Mouse (Mus musculus) heart, embryonic 13.5 days (tissue): ENCODE results near the gene H1foo. TPM values are rescaled to one million over a fixed set of nuclear protein-coding genes. Genes with fewer than 3 reads are reported as not detected.

Source experiments
- ATAC-seq: fragments of 200-750 bp; cut with Nextera tagmentation; 2 replicates; pipeline ENCODE4 v1.8.0; 2017; ENCODE audit warnings: moderate TSS enrichment; ENCODE audit not compliant: insufficient number of reproducible peaks, low FRiP score, low TSS enrichment; ENCODE audit errors: extremely low read depth
- H3K27ac ChIP-seq: fragments of 300-500 bp; sonication (generic); replicated peaks from 2 replicates; pipeline ENCODE4 v1.5.1; 2015; ENCODE audit warnings: moderate library complexity, mild to moderate bottlenecking, inconsistent platforms
- H3K27me3 ChIP-seq: fragments of 300-500 bp; sonication (generic); replicated peaks from 2 replicates; pipeline ENCODE4 v1.6.1; 2015; ENCODE audit warnings: mild to moderate bottlenecking, inconsistent platforms
- H3K36me3 ChIP-seq: fragments of 300-500 bp; sonication (generic); 2 replicates; pipeline ENCODE4 v1.6.1; 2015; ENCODE audit warnings: mild to moderate bottlenecking, inconsistent platforms
- H3K4me1 ChIP-seq: fragments of 300-500 bp; sonication (generic); 2 replicates; pipeline ENCODE4 v1.6.1; 2015; ENCODE audit warnings: inconsistent platforms
- H3K4me2 ChIP-seq: fragments of 300-500 bp; sonication (generic); 2 replicates; pipeline ENCODE4 v1.6.1; 2015; ENCODE audit warnings: inconsistent platforms, mild to moderate bottlenecking, moderate library complexity
- H3K4me3 ChIP-seq: fragments of 300-500 bp; sonication (generic); 2 replicates; pipeline ENCODE4 v1.5.1; 2015; ENCODE audit warnings: moderate library complexity, mild to moderate bottlenecking, inconsistent platforms
- H3K9ac ChIP-seq: fragments of 300-500 bp; sonication (generic); 2 replicates; pipeline ENCODE4 v1.6.1; 2015; ENCODE audit warnings: inconsistent platforms, mild to moderate bottlenecking, moderate library complexity
- H3K9me3 ChIP-seq: fragments of 300-500 bp; sonication (generic); 2 replicates; pipeline ENCODE4 v1.6.1; 2016; ENCODE audit warnings: inconsistent platforms
- WGBS: fragments of 180-500 bp; shearing (Covaris S2); methylation state at CpG from one replicate; pipeline ENCODE4 v1.1.7; 2015; ENCODE audit warnings: mixed read lengths; 5-methylcytosine and 5-hydroxymethylcytosine counted together
- polyA plus RNA-seq: library from polyadenylated mRNA; unstranded; fragments of >200 nt; fragmentation: Nextera tagmentation; extraction: Ambion mirVana; gene quantifications from 2 replicates; pipeline ENCODE4 v1.2.1, GENCODE M21; 2015

The H1foo gene
- polyA plus RNA-seq, 1 experiment from 2014 or later, result not detected

GRCm38 (mm10) chr6:115946389-115946788 lies 1.7 kb downstream of the H1foo start:
- peak overlapping the region; percentile 63 for H3K27ac ChIP-seq
- peaks cover 52% of the 10 kb centered on the region for H3K4me1 ChIP-seq

GRCm38 (mm10) chr6:115954506-115955074 lies 9.9 kb downstream of the H1foo start:
- no peak overlapping the region for H3K4me2 ChIP-seq
- H3K27ac ChIP-seq, result no peak overlapping the region
- peaks cover 60% of the 10 kb centered on the region for H3K4me1 ChIP-seq
- peaks cover 51% of the 10 kb centered on the region for H3K36me3 ChIP-seq
- no peaks in the 10 kb centered on the region for H3K27me3 ChIP-seq
- H3K4me3 ChIP-seq, result no peak overlapping the region
- ATAC-seq, result no peak
- peak overlapping the region; percentile 34; the same call in 1 of the 2 replicates for H3K9ac ChIP-seq
- no peaks in the 10 kb centered on the region for H3K9me3 ChIP-seq
- WGBS, result 81% methylated on average over 9 of the region's 9 CpGs

More at GRCm38 (mm10) chr6:115946389-115946788, 1.7 kb downstream of the H1foo start:
- Histone ChIP-seq H3K36me3 (no peaks in the 10 kb centered on the region), H3K27me3 (no peaks in the 10 kb centered on the region), H3K9me3 (no peaks in the 10 kb centered on the region), H3K4me3 (no peak overlapping the region), H3K9ac (peak overlapping the region; percentile 2; the same call in 1 of the 2 replicates), H3K4me2 (0 out of 2 replicates have a peak overlapping the region, but pooled peaks have one; percentile 3)
- WGBS, result 11% methylated on average over 6 of the region's 6 CpGs
- ATAC-seq, result no peak

GRCm38 (mm10) chr6:115955169-115955568 lies 10.4 kb downstream of the H1foo start:
- whole genome bisulfite sequencing, result 81% methylated on average over 4 of the region's 4 CpGs
- no peak overlapping the region for H3K27ac ChIP-seq
- no peak overlapping the region for H3K9ac ChIP-seq
- no peak for ATAC-seq
- no peaks in the 10 kb centered on the region for H3K27me3 ChIP-seq
- H3K36me3 ChIP-seq, result peaks cover 56% of the 10 kb centered on the region
- no peak overlapping the region for H3K4me2 ChIP-seq
- H3K4me3 ChIP-seq, result no peak overlapping the region
- H3K4me1 ChIP-seq, result peaks cover 63% of the 10 kb centered on the region
- H3K9me3 ChIP-seq, result no peaks in the 10 kb centered on the region

- no peak overlapping the region for H3K9ac ChIP-seq
- no peaks in the 10 kb centered on the region for H3K9me3 ChIP-seq
- no peak overlapping the region for H3K4me3 ChIP-seq
- no peaks in the 10 kb centered on the region for H3K27me3 ChIP-seq
- H3K36me3 ChIP-seq, result peaks cover 61% of the 10 kb centered on the region
- ATAC-seq, result no peak
- peaks cover 63% of the 10 kb centered on the region for H3K4me1 ChIP-seq
- no peak overlapping the region for H3K27ac ChIP-seq
- H3K4me2 ChIP-seq, result no peak overlapping the region
- WGBS, result 78% methylated on average over 11 of the region's 11 CpGs
Observed at GRCm38 (mm10) chr6:115955664-115956063, 10.9 kb downstream of the H1foo start.

GRCm38 (mm10) chr6:115956418-115956921 lies 11.7 kb downstream of the H1foo start:
- H3K9ac ChIP-seq, result 0 out of 2 replicates have a peak overlapping the region, but pooled peaks have one; percentile 11
- no peaks in the 10 kb centered on the region for H3K9me3 ChIP-seq
- 76% methylated on average over 13 of the region's 13 CpGs for WGBS
- H3K36me3 ChIP-seq, result peaks cover 69% of the 10 kb centered on the region
- H3K4me3 ChIP-seq, result no peak overlapping the region
- H3K4me2 ChIP-seq, result no peak overlapping the region
- H3K27ac ChIP-seq, result peak overlapping the region; percentile 64
- no peak for ATAC-seq
- H3K4me1 ChIP-seq, result peaks cover 63% of the 10 kb centered on the region
- H3K27me3 ChIP-seq, result no peaks in the 10 kb centered on the region

- H3K4me1 ChIP-seq, result peaks cover 63% of the 10 kb centered on the region
- H3K9me3 ChIP-seq, result no peaks in the 10 kb centered on the region
- WGBS, result 29% methylated on average over 16 of the region's 16 CpGs
- peak overlapping the region; percentile 48; the same call in 1 of the 2 replicates for H3K9ac ChIP-seq
- no peaks in the 10 kb centered on the region for H3K27me3 ChIP-seq
- no peak overlapping the region for H3K4me3 ChIP-seq
- H3K4me2 ChIP-seq, result no peak overlapping the region
- ATAC-seq, result peak; percentile 41; the same call in 1 of the 2 replicates
- peak overlapping the region; percentile 64 for H3K27ac ChIP-seq
- H3K36me3 ChIP-seq, result peaks cover 75% of the 10 kb centered on the region
Observed at GRCm38 (mm10) chr6:115956922-115957601, 12.3 kb downstream of the H1foo start.

GRCm38 (mm10) chr6:115957681-115958080 lies 12.9 kb downstream of the H1foo start:
- Histone ChIP-seq H3K4me1 (peaks cover 69% of the 10 kb centered on the region), H3K36me3 (peaks cover 81% of the 10 kb centered on the region), H3K4me2 (no peak overlapping the region), H3K27me3 (no peaks in the 10 kb centered on the region), H3K27ac (peak overlapping the region; percentile 64; the same call in 1 of the 2 replicates), H3K4me3 (no peak overlapping the region), H3K9me3 (no peaks in the 10 kb centered on the region), H3K9ac (peak overlapping the region; percentile 48; the same call in 1 of the 2 replicates)
- WGBS, result 46% methylated on average over 6 of the region's 6 CpGs
- ATAC-seq, result no peak

GRCm38 (mm10) chr6:115958445-115958844 lies 13.7 kb downstream of the H1foo start:
- peaks cover 69% of the 10 kb centered on the region for H3K4me1 ChIP-seq
- no peak overlapping the region for H3K4me3 ChIP-seq
- peaks cover 85% of the 10 kb centered on the region for H3K36me3 ChIP-seq
- no peak overlapping the region for H3K27ac ChIP-seq
- H3K4me2 ChIP-seq, result no peak overlapping the region
- ATAC-seq, result no peak
- no peak overlapping the region for H3K9ac ChIP-seq
- 87% methylated on average over 9 of the region's 9 CpGs for WGBS
- H3K27me3 ChIP-seq, result peaks cover 5% of the 10 kb centered on the region; the same call in 1 of the 2 replicates
- H3K9me3 ChIP-seq, result no peaks in the 10 kb centered on the region

GRCm38 (mm10) chr6:115959151-115959691 lies 14.5 kb downstream of the H1foo start:
- Histone ChIP-seq H3K27ac (peak overlapping the region; percentile 12; the same call in 1 of the 2 replicates), H3K4me2 (no peak overlapping the region), H3K4me1 (peaks cover 61% of the 10 kb centered on the region), H3K4me3 (no peak overlapping the region), H3K9ac (peak overlapping the region; percentile 40; the same call in 1 of the 2 replicates), H3K27me3 (peaks cover 10% of the 10 kb centered on the region; the same call in 1 of the 2 replicates), H3K9me3 (no peaks in the 10 kb centered on the region), H3K36me3 (peaks cover 87% of the 10 kb centered on the region)
- 58% methylated on average over 7 of the region's 7 CpGs for WGBS
- no peak for ATAC-seq

GRCm38 (mm10) chr6:115960322-115960721 lies 15.6 kb downstream of the H1foo start:
- WGBS, result 86% methylated on average over 19 of the region's 19 CpGs
- Histone ChIP-seq H3K27ac (no peak overlapping the region), H3K4me3 (no peak overlapping the region), H3K36me3 (peaks cover 80% of the 10 kb centered on the region), H3K4me2 (no peak overlapping the region), H3K4me1 (peaks cover 52% of the 10 kb centered on the region), H3K9me3 (no peaks in the 10 kb centered on the region), H3K9ac (no peak overlapping the region), H3K27me3 (peaks cover 10% of the 10 kb centered on the region; the same call in 1 of the 2 replicates)
- ATAC-seq, result no peak

GRCm38 (mm10) chr6:115961743-115962142 lies 17.0 kb downstream of the H1foo start:
- H3K9ac ChIP-seq, result no peak overlapping the region
- H3K27ac ChIP-seq, result no peak overlapping the region
- no peak overlapping the region for H3K4me3 ChIP-seq
- peaks cover 39% of the 10 kb centered on the region for H3K4me1 ChIP-seq
- 78% methylated on average over 3 of the region's 3 CpGs for WGBS
- no peak overlapping the region for H3K4me2 ChIP-seq
- peaks cover 83% of the 10 kb centered on the region for H3K36me3 ChIP-seq
- no peaks in the 10 kb centered on the region for H3K9me3 ChIP-seq
- ATAC-seq, result no peak
- peaks cover 10% of the 10 kb centered on the region; the same call in 1 of the 2 replicates for H3K27me3 ChIP-seq
